Mouse (Mus musculus): ENCODE data around the gene Efna2. TPM values are rescaled to one million over a fixed set of nuclear protein-coding genes. Genes with fewer than 3 reads are reported as not detected.
"Not testable (repeated sequence)": the region's sequence is repeated elsewhere in the genome, so short reads cannot be mapped to it uniquely, and the experiment has no call there.

Efna2 gene
- polyA plus RNA-seq, 1 experiment: 8.5 TPM

- no peak for TF ChIP-seq CTCF (IDR thresholded peaks at IDR 0.05; ENCODE audit: extremely low read depth, insufficient read depth, low read length)
- peak; percentile 54; the same call in 1 of the 2 replicates for TF ChIP-seq POLR2A (IDR thresholded peaks at IDR 0.05; ENCODE audit: extremely low read depth, insufficient read depth, low read length)
- Histone ChIP-seq H3K4me3 (ENCODE audit: insufficient read depth, low read length) (peak within 1 kb of the TSS; percentile 21), H3K4me1 (ENCODE audit: control insufficient read depth, insufficient read depth, low read length) (peaks cover 12% of the 10 kb centered on the region), H3K27ac (ENCODE audit: insufficient read depth, low read length) (peak within 1 kb of the TSS; percentile 52; the same call in 1 of the 2 replicates)
Measured at GRCm38 (mm10) chr10:80165392-80166128, 13.7 kb upstream of the Efna2 start, which contains the start of gene Cirbp. TSS of gene Cirbp (plus strand) at chr10:80165985.

GRCm38 (mm10) chr10:80166136-80166535 lies 13.1 kb upstream of the Efna2 start:
- H3K27ac ChIP-seq (ENCODE audit: insufficient read depth, low read length): 0 out of 2 replicates have a peak overlapping the region, but pooled peaks have one; percentile 43
- H3K4me1 ChIP-seq (ENCODE audit: control insufficient read depth, insufficient read depth, low read length); H3K4me3 ChIP-seq (ENCODE audit: insufficient read depth, low read length): not testable (repeated sequence)

- Histone ChIP-seq H3K4me3 (ENCODE audit: insufficient read depth, low read length) (peak overlapping the region; percentile 76), H3K27ac (ENCODE audit: insufficient read depth, low read length) (peak overlapping the region; percentile 95), H3K4me1 (ENCODE audit: control insufficient read depth, insufficient read depth, low read length) (peaks cover 10% of the 10 kb centered on the region)
- peak; percentile 99 for TF ChIP-seq POLR2A (IDR thresholded peaks at IDR 0.05; ENCODE audit: extremely low read depth, insufficient read depth, low read length)
- TF ChIP-seq CTCF (IDR thresholded peaks at IDR 0.05; ENCODE audit: extremely low read depth, insufficient read depth, low read length): no peak
Measured at GRCm38 (mm10) chr10:80167460-80168037, 11.7 kb upstream of the Efna2 start.

GRCm38 (mm10) chr10:80168038-80168661 lies 11.1 kb upstream of the Efna2 start:
- Histone ChIP-seq H3K4me3 (ENCODE audit: insufficient read depth, low read length) (peak overlapping the region; percentile 76), H3K4me1 (ENCODE audit: control insufficient read depth, insufficient read depth, low read length) (peaks cover 10% of the 10 kb centered on the region)
- TF ChIP-seq CTCF (IDR thresholded peaks at IDR 0.05; ENCODE audit: extremely low read depth, insufficient read depth, low read length) (no peak), POLR2A (IDR thresholded peaks at IDR 0.05; ENCODE audit: extremely low read depth, insufficient read depth, low read length) (peak; percentile 14; the same call in 1 of the 2 replicates)

GRCm38 (mm10) chr10:80169070-80169469 lies 10.2 kb upstream of the Efna2 start:
- no peak overlapping the region for H3K27ac ChIP-seq (ENCODE audit: insufficient read depth, low read length)
- TF ChIP-seq CTCF (IDR thresholded peaks at IDR 0.05; ENCODE audit: extremely low read depth, insufficient read depth, low read length): no peak
- TF ChIP-seq POLR2A (IDR thresholded peaks at IDR 0.05; ENCODE audit: extremely low read depth, insufficient read depth, low read length): no peak
- peak overlapping the region; percentile 76; the same call in 1 of the 2 replicates for H3K4me3 ChIP-seq (ENCODE audit: insufficient read depth, low read length)
- peaks cover 9% of the 10 kb centered on the region for H3K4me1 ChIP-seq (ENCODE audit: control insufficient read depth, insufficient read depth, low read length)

More at GRCm38 (mm10) chr10:80168038-80168661, 11.1 kb upstream of the Efna2 start:
- H3K27ac ChIP-seq (ENCODE audit: insufficient read depth, low read length): peak overlapping the region; percentile 95

- TF ChIP-seq POLR2A (IDR thresholded peaks at IDR 0.05; ENCODE audit: extremely low read depth, insufficient read depth, low read length) (no peak), CTCF (IDR thresholded peaks at IDR 0.05; ENCODE audit: extremely low read depth, insufficient read depth, low read length) (no peak)
- H3K4me3 ChIP-seq (ENCODE audit: insufficient read depth, low read length): no peak overlapping the region
- H3K4me1 ChIP-seq (ENCODE audit: control insufficient read depth, insufficient read depth, low read length): peaks cover 6% of the 10 kb centered on the region; the same call in 1 of the 2 replicates
- H3K27ac ChIP-seq (ENCODE audit: insufficient read depth, low read length): no peak overlapping the region
Measured at GRCm38 (mm10) chr10:80169651-80170050, 9.6 kb upstream of the Efna2 start.

- Histone ChIP-seq H3K27ac (ENCODE audit: insufficient read depth, low read length) (no peak overlapping the region), H3K4me3 (ENCODE audit: insufficient read depth, low read length) (no peak overlapping the region), H3K4me1 (ENCODE audit: control insufficient read depth, insufficient read depth, low read length) (peaks cover 6% of the 10 kb centered on the region; the same call in 1 of the 2 replicates)
- TF ChIP-seq CTCF (IDR thresholded peaks at IDR 0.05; ENCODE audit: extremely low read depth, insufficient read depth, low read length) (no peak), POLR2A (IDR thresholded peaks at IDR 0.05; ENCODE audit: extremely low read depth, insufficient read depth, low read length) (no peak)
Measured at GRCm38 (mm10) chr10:80170052-80170451, 9.2 kb upstream of the Efna2 start.

GRCm38 (mm10) chr10:80170601-80171021 lies 8.7 kb upstream of the Efna2 start:
- Histone ChIP-seq H3K4me3 (ENCODE audit: insufficient read depth, low read length) (no peak overlapping the region), H3K27ac (ENCODE audit: insufficient read depth, low read length) (no peak overlapping the region), H3K4me1 (ENCODE audit: control insufficient read depth, insufficient read depth, low read length) (peaks cover 4% of the 10 kb centered on the region; the same call in 1 of the 2 replicates)
- no peak for TF ChIP-seq POLR2A (IDR thresholded peaks at IDR 0.05; ENCODE audit: extremely low read depth, insufficient read depth, low read length)
- TF ChIP-seq CTCF (IDR thresholded peaks at IDR 0.05; ENCODE audit: extremely low read depth, insufficient read depth, low read length): no peak

GRCm38 (mm10) chr10:80171252-80171651 lies 8.0 kb upstream of the Efna2 start:
- H3K4me3 ChIP-seq (ENCODE audit: insufficient read depth, low read length): no peak overlapping the region
- H3K27ac ChIP-seq (ENCODE audit: insufficient read depth, low read length): no peak overlapping the region
- H3K4me1 ChIP-seq (ENCODE audit: control insufficient read depth, insufficient read depth, low read length): peaks cover 3% of the 10 kb centered on the region; the same call in 1 of the 2 replicates
- TF ChIP-seq CTCF (IDR thresholded peaks at IDR 0.05; ENCODE audit: extremely low read depth, insufficient read depth, low read length) (no peak), POLR2A (IDR thresholded peaks at IDR 0.05; ENCODE audit: extremely low read depth, insufficient read depth, low read length) (no peak)
